Mouse (Mus musculus) B cell, adult 2 months (primary cell): ENCODE measurements around the gene Park7.

Source experiments
- DNase-seq, 2 experiments: peaks; one replicate each; pipeline ENCODE4 v3.0.0; 2022

Park7 gene

GRCm38 (mm10) chr4:150872139-150872651, 42.0 kb downstream of the Park7 start:
- no peak for DNase-seq

- DNase-seq = no peak
Observed at GRCm38 (mm10) chr4:150871392-150872138, 42.7 kb downstream of the Park7 start.

- no peak for DNase-seq
Observed at GRCm38 (mm10) chr4:150870963-150871391, 43.3 kb downstream of the Park7 start.

GRCm38 (mm10) chr4:150869276-150870197, 44.7 kb downstream of the Park7 start:
- DNase-seq = no peak

- no peak for DNase-seq
Observed at GRCm38 (mm10) chr4:150868859-150869258, 45.4 kb downstream of the Park7 start.

- DNase-seq = no peak
Observed at GRCm38 (mm10) chr4:150868161-150868560, 46.1 kb downstream of the Park7 start.

GRCm38 (mm10) chr4:150866494-150866893, 47.7 kb downstream of the Park7 start:
- no peak for DNase-seq

GRCm38 (mm10) chr4:150866069-150866468, 48.2 kb downstream of the Park7 start:
- no peak for DNase-seq

GRCm38 (mm10) chr4:150865371-150865770, 48.9 kb downstream of the Park7 start:
- no peak for DNase-seq

GRCm38 (mm10) chr4:150862626-150863375, 51.4 kb downstream of the Park7 start:
- no peak for DNase-seq

GRCm38 (mm10) chr4:150861161-150861560, 53.1 kb downstream of the Park7 start:
- DNase-seq = no peak

- DNase-seq = no peak
Observed at GRCm38 (mm10) chr4:150860526-150860925, 53.7 kb downstream of the Park7 start.

GRCm38 (mm10) chr4:150855346-150855745, 58.9 kb downstream of the Park7 start:
- peak in 1 of 2 experiments; percentile 29 for DNase-seq

GRCm38 (mm10) chr4:150854839-150855246, 59.4 kb downstream of the Park7 start:
- peak; percentile 97 to 98 for DNase-seq

GRCm38 (mm10) chr4:150853680-150854461, 60.4 kb downstream of the Park7 start, which contains the start of gene Errfi1:
Gene Errfi1 (plus strand): TSS chr4:150853919.
- peak in 1 of 2 experiments; percentile 4 for DNase-seq

GRCm38 (mm10) chr4:150852479-150852878, 61.8 kb downstream of the Park7 start:
- no peak for DNase-seq

- DNase-seq = no peak
Observed at GRCm38 (mm10) chr4:150852045-150852444, 62.2 kb downstream of the Park7 start.

GRCm38 (mm10) chr4:150850893-150851292, 63.3 kb downstream of the Park7 start:
- DNase-seq = no peak

- no peak for DNase-seq
Observed at GRCm38 (mm10) chr4:150849964-150850363, 64.3 kb downstream of the Park7 start.
